Mouse (Mus musculus): ENCODE data around the gene Psmc6.

DNA sequence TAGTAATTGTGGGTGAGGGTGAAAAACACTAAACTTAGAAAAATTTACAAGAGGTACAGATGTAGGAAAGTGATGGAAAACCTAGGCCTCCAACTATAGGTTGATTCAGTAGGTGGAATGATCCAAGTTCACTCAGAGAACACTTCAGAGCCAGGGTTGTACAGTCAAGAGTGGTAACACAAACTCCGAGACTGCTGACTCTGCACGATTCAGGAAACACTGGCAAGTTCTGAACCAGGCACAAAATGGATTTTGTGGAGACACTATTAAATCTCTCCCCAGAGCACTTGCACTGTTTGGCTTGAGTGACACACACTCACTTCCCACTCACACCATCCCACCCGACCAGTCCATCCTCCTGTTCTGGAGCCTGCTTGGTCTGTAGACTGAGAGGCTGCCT lies 6.3 kb upstream of the Psmc6 start:
- TF ChIP-seq CTCF (IDR thresholded peaks at IDR 0.05; ENCODE audit: borderline replicate concordance, control insufficient read depth, extremely low read depth, insufficient read depth, low read length, poor library complexity) (no peak), POLR2A (IDR thresholded peaks at IDR 0.05; ENCODE audit: control insufficient read depth, extremely low read depth, insufficient read depth, low read length, poor library complexity) (no peak)

Data from thymus, adult 2 months (tissue).